Mouse (Mus musculus) midbrain, embryonic 15.5 days (tissue): ENCODE measurements around the gene Slc39a3. TPM values are rescaled to one million over a fixed set of nuclear protein-coding genes. Genes with fewer than 3 reads are reported as not detected.
"Not testable (repeated sequence)": the region's sequence is repeated elsewhere in the genome, so short reads cannot be mapped to it uniquely, and the experiment has no call there.

Experiments
- ATAC-seq: fragments of 200-750 bp; cut with Nextera tagmentation; replicated peaks from 2 replicates; pipeline ENCODE4 v1.8.0; 2017; ENCODE audit warnings: moderate TSS enrichment
- H3K27ac ChIP-seq: fragments of 300-500 bp; sonication (generic); 2 replicates; pipeline ENCODE4 v1.5.1; 2015; ENCODE audit warnings: mild to moderate bottlenecking, inconsistent platforms
- H3K27me3 ChIP-seq: fragments of 300-500 bp; sonication (generic); replicated peaks from 2 replicates; pipeline ENCODE4 v1.6.1; 2015; ENCODE audit warnings: inconsistent platforms
- H3K36me3 ChIP-seq: fragments of 300-500 bp; sonication (generic); replicated peaks from 2 replicates; pipeline ENCODE4 v1.6.1; 2015; ENCODE audit warnings: inconsistent platforms
- H3K4me1 ChIP-seq: fragments of 300-500 bp; sonication (generic); 2 replicates; pipeline ENCODE4 v1.6.1; 2015; ENCODE audit warnings: inconsistent platforms
- H3K4me2 ChIP-seq: fragments of 300-500 bp; sonication (generic); 2 replicates; pipeline ENCODE4 v1.6.1; 2015; ENCODE audit warnings: inconsistent platforms, mild to moderate bottlenecking, moderate library complexity
- H3K4me3 ChIP-seq: fragments of 300-500 bp; sonication (generic); 2 replicates; pipeline ENCODE4 v1.5.1; 2015; ENCODE audit warnings: mild to moderate bottlenecking, inconsistent platforms
- H3K9ac ChIP-seq: fragments of 300-500 bp; sonication (generic); 2 replicates; pipeline ENCODE4 v1.6.1; 2015; ENCODE audit warnings: mild to moderate bottlenecking, inconsistent platforms
- H3K9me3 ChIP-seq: fragments of 300-500 bp; sonication (generic); 2 replicates; pipeline ENCODE4 v1.6.1; 2016; ENCODE audit warnings: inconsistent platforms
- WGBS: fragments of 180-500 bp; shearing (Covaris S2); methylation state at CpG from one replicate; pipeline ENCODE4 v1.1.7; 2015; ENCODE audit warnings: mixed read lengths; 5-methylcytosine and 5-hydroxymethylcytosine counted together
- polyA plus RNA-seq: library from polyadenylated mRNA; unstranded; fragments of >200 nt; fragmentation: Nextera tagmentation; extraction: Ambion mirVana; gene quantifications from 2 replicates; pipeline ENCODE4 v1.2.1, GENCODE M21; 2015

Gene Slc39a3
- polyA plus RNA-seq, 1 experiment from 2014 or later = 57.2 TPM

- peak; percentile 67 for ATAC-seq
- Histone ChIP-seq H3K27ac (no peak overlapping the region), H3K36me3 (no peaks in the 10 kb centered on the region), H3K9ac (no peak overlapping the region), H3K4me2 (peak overlapping the region; percentile 41), H3K9me3 (no peaks in the 10 kb centered on the region), H3K4me3 (no peak overlapping the region), H3K4me1 (peaks cover 26% of the 10 kb centered on the region), H3K27me3 (no peaks in the 10 kb centered on the region; the same call in 1 of the 2 replicates)
- 32% methylated on average over 37 of the region's 37 CpGs for WGBS
Observed at GRCm38 (mm10) chr10:80999362-81000196, 37.6 kb downstream of the Slc39a3 start.

GRCm38 (mm10) chr10:80998778-80999177 lies 38.4 kb downstream of the Slc39a3 start:
- H3K27ac ChIP-seq = no peak overlapping the region
- H3K4me3 ChIP-seq = no peak overlapping the region
- H3K4me2 ChIP-seq = no peak overlapping the region
- peaks cover 27% of the 10 kb centered on the region for H3K4me1 ChIP-seq
- H3K27me3 ChIP-seq = no peaks in the 10 kb centered on the region; the same call in 1 of the 2 replicates
- H3K9me3 ChIP-seq = no peaks in the 10 kb centered on the region
- WGBS = 18% methylated on average over 12 of the region's 12 CpGs
- H3K36me3 ChIP-seq = no peaks in the 10 kb centered on the region
- 0 out of 2 replicates have a peak, but pooled peaks have one; percentile 21 for ATAC-seq
- no peak overlapping the region for H3K9ac ChIP-seq

GRCm38 (mm10) chr10:80998021-80998420 lies 39.2 kb downstream of the Slc39a3 start:
- WGBS = 31% methylated on average over 14 of the region's 14 CpGs
- no peak overlapping the region for H3K9ac ChIP-seq
- ATAC-seq = no peak
- no peaks in the 10 kb centered on the region; the same call in 1 of the 2 replicates for H3K27me3 ChIP-seq
- H3K4me1 ChIP-seq = peaks cover 35% of the 10 kb centered on the region
- H3K4me3 ChIP-seq = no peak overlapping the region
- no peak overlapping the region for H3K4me2 ChIP-seq
- no peaks in the 10 kb centered on the region for H3K9me3 ChIP-seq
- H3K36me3 ChIP-seq = no peaks in the 10 kb centered on the region
- no peak overlapping the region for H3K27ac ChIP-seq

GRCm38 (mm10) chr10:80997332-80997731 lies 39.9 kb downstream of the Slc39a3 start:
- 86% methylated on average over 8 of the region's 8 CpGs for WGBS

GRCm38 (mm10) chr10:80996501-80996900 lies 40.7 kb downstream of the Slc39a3 start:
- H3K27ac ChIP-seq = no peak overlapping the region
- H3K9ac ChIP-seq = no peak overlapping the region
- H3K4me2 ChIP-seq = no peak overlapping the region
- H3K4me3 ChIP-seq = no peak overlapping the region
- WGBS = 91% methylated on average over 8 of the region's 8 CpGs
- no peak for ATAC-seq
- peaks cover 35% of the 10 kb centered on the region for H3K4me1 ChIP-seq
- no peaks in the 10 kb centered on the region; the same call in 1 of the 2 replicates for H3K27me3 ChIP-seq
- no peaks in the 10 kb centered on the region for H3K36me3 ChIP-seq
- H3K9me3 ChIP-seq = no peaks in the 10 kb centered on the region

More at GRCm38 (mm10) chr10:80997332-80997731, 39.9 kb downstream of the Slc39a3 start:
- no peaks in the 10 kb centered on the region for H3K9me3 ChIP-seq
- H3K36me3 ChIP-seq = no peaks in the 10 kb centered on the region
- no peak overlapping the region for H3K27ac ChIP-seq
- H3K4me1 ChIP-seq = peaks cover 35% of the 10 kb centered on the region
- H3K27me3 ChIP-seq = no peaks in the 10 kb centered on the region; the same call in 1 of the 2 replicates
- ATAC-seq = no peak
- no peak overlapping the region for H3K9ac ChIP-seq
- no peak overlapping the region for H3K4me3 ChIP-seq
- no peak overlapping the region for H3K4me2 ChIP-seq

GRCm38 (mm10) chr10:80995091-80995632 lies 42.1 kb downstream of the Slc39a3 start:
- Histone ChIP-seq H3K36me3 (no peaks in the 10 kb centered on the region), H3K4me2 (peak overlapping the region; percentile 35), H3K27me3 (no peaks in the 10 kb centered on the region; the same call in 1 of the 2 replicates), H3K9me3 (no peaks in the 10 kb centered on the region), H3K27ac (no peak overlapping the region), H3K4me3 (peak overlapping the region; percentile 9; the same call in 1 of the 2 replicates), H3K9ac (no peak overlapping the region), H3K4me1 (peaks cover 23% of the 10 kb centered on the region; the same call in 1 of the 2 replicates)
- ATAC-seq = peak; percentile 31; the same call in 1 of the 2 replicates
- WGBS = 13% methylated on average over 21 of the region's 21 CpGs

- Histone ChIP-seq H3K9me3 (no peaks in the 10 kb centered on the region), H3K4me1 (peaks cover 19% of the 10 kb centered on the region; the same call in 1 of the 2 replicates), H3K4me3 (0 out of 2 replicates have a peak overlapping the region, but pooled peaks have one; percentile 9), H3K27me3 (no peaks in the 10 kb centered on the region; the same call in 1 of the 2 replicates), H3K36me3 (no peaks in the 10 kb centered on the region), H3K4me2 (peak overlapping the region; percentile 35; the same call in 1 of the 2 replicates), H3K9ac (no peak overlapping the region), H3K27ac (no peak overlapping the region)
- WGBS = 55% methylated on average over 4 of the region's 4 CpGs
- no peak for ATAC-seq
Observed at GRCm38 (mm10) chr10:80994621-80995020, 42.6 kb downstream of the Slc39a3 start.

- H3K4me2 ChIP-seq = no peak overlapping the region
- ATAC-seq = peak; percentile 22; the same call in 1 of the 2 replicates
- peaks cover 16% of the 10 kb centered on the region; the same call in 1 of the 2 replicates for H3K4me1 ChIP-seq
- H3K9me3 ChIP-seq = no peaks in the 10 kb centered on the region
- H3K27me3 ChIP-seq = peaks cover 2% of the 10 kb centered on the region; the same call in 1 of the 2 replicates
- H3K27ac ChIP-seq = no peak overlapping the region
- WGBS = 46% methylated on average over 5 of the region's 5 CpGs
- no peak overlapping the region for H3K9ac ChIP-seq
- no peak overlapping the region for H3K4me3 ChIP-seq
- H3K36me3 ChIP-seq = no peaks in the 10 kb centered on the region
Observed at GRCm38 (mm10) chr10:80993276-80993675, 44.0 kb downstream of the Slc39a3 start.

GRCm38 (mm10) chr10:80991945-80992344 lies 45.3 kb downstream of the Slc39a3 start:
- no peak overlapping the region for H3K4me2 ChIP-seq
- peaks cover 4% of the 10 kb centered on the region for H3K27me3 ChIP-seq
- H3K27ac ChIP-seq = no peak overlapping the region
- H3K9ac ChIP-seq = no peak overlapping the region
- no peaks in the 10 kb centered on the region for H3K36me3 ChIP-seq
- no peak overlapping the region for H3K4me3 ChIP-seq
- 84% methylated on average over 1 of the region's 1 CpGs for WGBS
- peaks cover 11% of the 10 kb centered on the region; the same call in 1 of the 2 replicates for H3K4me1 ChIP-seq
- no peak for ATAC-seq
- no peaks in the 10 kb centered on the region for H3K9me3 ChIP-seq

GRCm38 (mm10) chr10:80991007-80991406 lies 46.2 kb downstream of the Slc39a3 start:
- no peak overlapping the region for H3K27ac ChIP-seq
- no peak overlapping the region for H3K4me3 ChIP-seq
- 13% methylated on average over 3 of the region's 3 CpGs for WGBS
- no peak for ATAC-seq
- no peak overlapping the region for H3K9ac ChIP-seq
- H3K4me1 ChIP-seq = peaks cover 11% of the 10 kb centered on the region; the same call in 1 of the 2 replicates
- H3K36me3 ChIP-seq = no peaks in the 10 kb centered on the region
- H3K27me3 ChIP-seq = peaks cover 12% of the 10 kb centered on the region
- H3K9me3 ChIP-seq = no peaks in the 10 kb centered on the region
- no peak overlapping the region for H3K4me2 ChIP-seq

- peaks cover 17% of the 10 kb centered on the region for H3K4me1 ChIP-seq
- no peak overlapping the region for H3K9ac ChIP-seq
- H3K4me2 ChIP-seq = no peak overlapping the region
- no peaks in the 10 kb centered on the region for H3K9me3 ChIP-seq
- no peak overlapping the region for H3K27ac ChIP-seq
- peaks cover 17% of the 10 kb centered on the region for H3K27me3 ChIP-seq
- H3K4me3 ChIP-seq = no peak overlapping the region
- WGBS = 78% methylated on average over 7 of the region's 7 CpGs
- H3K36me3 ChIP-seq = no peaks in the 10 kb centered on the region
- ATAC-seq = no peak
Observed at GRCm38 (mm10) chr10:80990406-80990805, 46.8 kb downstream of the Slc39a3 start.

GRCm38 (mm10) chr10:80989854-80990253 lies 47.4 kb downstream of the Slc39a3 start:
- not testable (repeated sequence) for H3K9me3 ChIP-seq, ATAC-seq, H3K4me3 ChIP-seq, H3K4me2 ChIP-seq, H3K27ac ChIP-seq, H3K9ac ChIP-seq, H3K36me3 ChIP-seq
- peaks cover 15% of the 10 kb centered on the region for H3K4me1 ChIP-seq
- H3K27me3 ChIP-seq = peaks cover 22% of the 10 kb centered on the region
- 50% methylated on average over 4 of the region's 4 CpGs for WGBS
